Mouse (Mus musculus) embryonic facial prominence, embryonic 15.5 days (tissue): ENCODE data around the gene Pde10a. TPM values are rescaled to one million over a fixed set of nuclear protein-coding genes. Genes with fewer than 3 reads are reported as not detected.
A peak's percentile ranks its signal among the peaks of the same experiment; 100 is the strongest.

Experiments used
- ATAC-seq: fragments of 200-750 bp; cut with Nextera tagmentation; 2 replicates; pipeline ENCODE4 v1.8.0; 2017; ENCODE audit warnings: low read depth, moderate TSS enrichment; ENCODE audit not compliant: insufficient number of reproducible peaks, low FRiP score, low TSS enrichment
- H3K27ac ChIP-seq: fragments of 300-500 bp; sonication (generic); replicated peaks from 2 replicates; pipeline ENCODE4 v1.5.1; 2015; ENCODE audit warnings: mild to moderate bottlenecking, inconsistent platforms
- H3K27me3 ChIP-seq: fragments of 300-500 bp; sonication (generic); 2 replicates; pipeline ENCODE4 v1.6.1; 2015; ENCODE audit warnings: inconsistent platforms
- H3K36me3 ChIP-seq: fragments of 300-500 bp; sonication (generic); 2 replicates; pipeline ENCODE4 v1.6.1; 2015; ENCODE audit warnings: mild to moderate bottlenecking, inconsistent platforms
- H3K4me1 ChIP-seq: fragments of 300-500 bp; sonication (generic); 2 replicates; pipeline ENCODE4 v1.6.1; 2015; ENCODE audit warnings: inconsistent platforms
- H3K4me2 ChIP-seq: fragments of 300-500 bp; sonication (generic); replicated peaks from 2 replicates; pipeline ENCODE4 v1.6.1; 2015; ENCODE audit warnings: mild to moderate bottlenecking, inconsistent platforms
- H3K4me3 ChIP-seq: fragments of 300-500 bp; sonication (generic); replicated peaks from 2 replicates; pipeline ENCODE4 v1.5.1; 2015; ENCODE audit warnings: mild to moderate bottlenecking, inconsistent platforms
- H3K9ac ChIP-seq: fragments of 300-500 bp; sonication (generic); 2 replicates; pipeline ENCODE4 v1.6.1; 2015; ENCODE audit warnings: inconsistent platforms
- H3K9me3 ChIP-seq: fragments of 300-500 bp; sonication (generic); replicated peaks from 2 replicates; pipeline ENCODE4 v1.6.1; 2016; ENCODE audit warnings: inconsistent platforms
- WGBS: fragments of 180-500 bp; shearing (Covaris S2); methylation state at CpG from one replicate; pipeline ENCODE4 v1.1.7; 2015; 5-methylcytosine and 5-hydroxymethylcytosine counted together
- polyA plus RNA-seq: library from polyadenylated mRNA; unstranded; fragments of >200 nt; fragmentation: Nextera tagmentation; extraction: Ambion mirVana; gene quantifications from 2 replicates; pipeline ENCODE4 v1.2.1, GENCODE M21; 2015

Gene Pde10a
- polyA plus RNA-seq, 1 experiment from 2014 or later: 3.0 TPM

DNA sequence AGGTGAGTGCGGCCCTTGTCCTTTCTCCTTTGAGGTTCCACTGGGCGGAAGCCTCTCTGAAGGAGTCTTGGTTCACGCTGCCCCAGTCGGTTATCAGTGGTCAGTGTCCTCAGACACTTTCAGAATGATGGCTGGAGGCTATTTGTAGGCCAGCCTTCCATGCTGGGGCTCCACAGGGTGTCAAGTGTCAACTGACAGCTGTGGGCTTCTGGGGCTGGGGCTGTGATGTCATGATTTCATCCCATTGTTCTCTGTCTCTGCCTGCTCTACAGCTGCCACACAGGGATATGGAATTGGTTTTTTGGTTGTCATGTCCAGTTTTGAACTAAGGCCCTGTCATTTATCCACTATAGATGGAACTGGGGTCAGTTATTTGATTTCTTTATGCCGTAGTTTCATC lies 426.4 kb downstream of the Pde10a start:
- Histone ChIP-seq H3K4me1 (no peaks in the 10 kb centered on the region), H3K27me3 (no peaks in the 10 kb centered on the region), H3K9ac (no peak overlapping the region), H3K36me3 (no peaks in the 10 kb centered on the region), H3K4me3 (no peak overlapping the region), H3K4me2 (no peak overlapping the region), H3K9me3 (no peaks in the 10 kb centered on the region), H3K27ac (no peak overlapping the region)
- WGBS: 60% methylated on average over 5 of the region's 5 CpGs
- no peak for ATAC-seq

DNA sequence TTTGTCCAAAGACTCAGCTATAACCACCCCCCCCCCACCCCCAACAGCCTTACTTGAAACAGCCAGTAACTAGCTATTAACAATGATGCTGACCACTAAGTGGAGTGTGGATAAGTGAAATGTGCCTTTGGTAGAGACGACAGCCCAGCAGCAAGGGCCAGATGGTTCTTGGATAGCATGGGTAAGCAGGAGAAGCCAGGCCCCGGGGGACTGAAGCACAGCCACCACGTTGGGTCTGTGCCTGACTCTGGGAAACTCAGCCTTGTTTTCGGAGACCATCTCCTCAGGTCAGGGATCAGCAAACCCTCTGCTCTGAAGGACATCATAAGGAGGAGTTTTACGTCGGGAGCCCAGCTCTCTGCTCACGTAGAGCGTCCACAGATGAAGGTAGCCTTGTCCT lies 427.8 kb downstream of the Pde10a start:
- no peak overlapping the region for H3K9ac ChIP-seq
- no peaks in the 10 kb centered on the region for H3K4me1 ChIP-seq
- no peaks in the 10 kb centered on the region for H3K27me3 ChIP-seq
- no peak overlapping the region for H3K4me2 ChIP-seq
- no peak overlapping the region for H3K4me3 ChIP-seq
- H3K27ac ChIP-seq: no peak overlapping the region
- WGBS: 81% methylated on average over 8 of the region's 8 CpGs
- ATAC-seq: no peak
- H3K9me3 ChIP-seq: no peaks in the 10 kb centered on the region
- H3K36me3 ChIP-seq: no peaks in the 10 kb centered on the region

DNA sequence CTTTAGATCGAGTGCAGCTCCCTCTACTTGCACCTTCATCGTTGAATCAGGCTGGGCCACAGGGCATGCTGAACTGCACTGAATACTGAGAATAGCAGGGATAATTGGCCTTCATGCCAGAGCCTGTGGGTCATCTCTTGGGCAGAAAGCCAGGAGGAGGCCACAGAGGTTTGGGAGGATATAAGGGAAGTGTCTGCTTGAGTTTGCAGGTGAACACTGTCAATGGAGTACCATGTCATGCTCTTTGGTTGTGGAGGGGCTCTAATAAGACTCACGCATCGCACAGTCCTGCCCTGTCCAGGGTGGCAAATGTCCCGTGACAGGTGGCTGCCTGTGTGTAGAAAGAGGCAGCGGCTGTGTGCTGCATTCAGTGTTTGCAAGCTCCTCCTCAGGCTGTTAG lies 433.0 kb downstream of the Pde10a start:
- Histone ChIP-seq H3K36me3 (no peaks in the 10 kb centered on the region), H3K27ac (no peak overlapping the region), H3K9ac (no peak overlapping the region), H3K27me3 (no peaks in the 10 kb centered on the region), H3K9me3 (no peaks in the 10 kb centered on the region), H3K4me1 (no peaks in the 10 kb centered on the region), H3K4me3 (no peak overlapping the region), H3K4me2 (no peak overlapping the region)
- WGBS: 80% methylated on average over 6 of the region's 6 CpGs
- ATAC-seq: 0 out of 2 replicates have a peak, but pooled peaks have one; percentile 51

DNA sequence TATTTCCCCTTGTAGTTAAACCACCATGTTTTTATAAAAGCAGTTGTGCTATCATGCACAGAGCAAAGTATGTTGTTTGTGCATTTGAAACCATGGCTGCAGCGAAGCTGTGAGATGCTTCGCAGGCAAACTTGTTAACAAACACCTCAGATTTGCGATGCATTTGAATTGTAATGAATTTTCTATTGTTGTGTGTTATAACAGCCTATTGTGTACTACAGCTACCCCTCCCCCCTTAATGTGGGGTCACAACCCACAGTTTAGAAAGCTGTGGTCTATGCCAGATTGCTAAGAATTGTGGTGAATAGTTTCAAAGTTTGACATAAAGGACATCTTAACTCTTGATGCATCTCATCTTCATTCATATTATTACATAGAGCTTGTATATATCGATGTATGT lies 435.2 kb downstream of the Pde10a start:
- Histone ChIP-seq H3K9ac (no peak overlapping the region), H3K27ac (no peak overlapping the region), H3K4me3 (no peak overlapping the region), H3K4me1 (no peaks in the 10 kb centered on the region), H3K36me3 (no peaks in the 10 kb centered on the region), H3K27me3 (no peaks in the 10 kb centered on the region), H3K4me2 (no peak overlapping the region), H3K9me3 (no peaks in the 10 kb centered on the region)
- 93% methylated on average over 4 of the region's 4 CpGs for whole genome bisulfite sequencing
- no peak for ATAC-seq

DNA sequence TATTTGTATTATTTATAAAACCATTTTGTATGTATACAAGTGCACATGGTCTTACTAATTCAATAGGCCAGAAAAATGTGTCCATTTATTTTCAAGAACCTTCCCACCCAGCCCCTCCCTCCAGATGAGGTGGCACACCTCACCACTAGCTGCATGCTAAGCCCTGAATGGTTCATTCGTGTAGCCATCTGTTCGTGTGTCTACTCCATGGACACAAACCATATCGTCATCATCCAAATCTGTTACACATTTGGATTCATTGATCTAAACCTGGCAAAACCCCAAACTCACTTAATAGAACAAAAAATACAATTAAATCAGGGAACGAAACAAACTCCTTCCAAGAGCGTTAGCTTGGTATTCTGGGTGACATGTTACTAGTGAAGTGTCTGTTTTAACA lies 435.9 kb downstream of the Pde10a start:
- ATAC-seq: no peak
- no peak overlapping the region for H3K4me2 ChIP-seq
- no peak overlapping the region for H3K4me3 ChIP-seq
- no peaks in the 10 kb centered on the region for H3K9me3 ChIP-seq
- no peaks in the 10 kb centered on the region for H3K27me3 ChIP-seq
- no peak overlapping the region for H3K27ac ChIP-seq
- 64% methylated on average over 5 of the region's 5 CpGs for WGBS
- no peak overlapping the region for H3K9ac ChIP-seq
- no peaks in the 10 kb centered on the region for H3K36me3 ChIP-seq
- no peaks in the 10 kb centered on the region for H3K4me1 ChIP-seq

DNA sequence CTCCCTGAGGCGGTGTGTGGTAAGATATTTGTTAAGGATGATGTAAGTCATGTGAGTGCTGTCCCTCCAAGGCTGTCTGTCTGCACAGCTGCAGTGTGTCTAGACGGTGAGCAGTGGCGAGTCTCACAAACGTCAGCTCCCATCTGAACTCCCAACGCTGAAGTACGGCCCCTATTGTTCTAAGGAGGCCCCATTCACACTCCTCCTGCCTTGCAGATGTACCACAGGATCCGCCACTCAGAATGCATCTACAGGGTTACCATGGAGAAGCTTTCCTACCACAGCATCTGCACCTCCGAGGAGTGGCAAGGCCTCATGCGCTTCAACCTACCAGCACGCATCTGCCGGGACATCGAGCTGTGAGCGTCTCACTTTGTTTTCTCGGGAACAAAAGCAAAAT lies 436.5 kb downstream of the Pde10a start:
- H3K4me1 ChIP-seq: no peaks in the 10 kb centered on the region
- H3K9ac ChIP-seq: no peak overlapping the region
- H3K36me3 ChIP-seq: no peaks in the 10 kb centered on the region
- WGBS: 68% methylated on average over 14 of the region's 14 CpGs
- H3K27ac ChIP-seq: no peak overlapping the region
- no peaks in the 10 kb centered on the region for H3K9me3 ChIP-seq
- no peaks in the 10 kb centered on the region for H3K27me3 ChIP-seq
- no peak overlapping the region for H3K4me3 ChIP-seq
- ATAC-seq: no peak
- no peak overlapping the region for H3K4me2 ChIP-seq

DNA sequence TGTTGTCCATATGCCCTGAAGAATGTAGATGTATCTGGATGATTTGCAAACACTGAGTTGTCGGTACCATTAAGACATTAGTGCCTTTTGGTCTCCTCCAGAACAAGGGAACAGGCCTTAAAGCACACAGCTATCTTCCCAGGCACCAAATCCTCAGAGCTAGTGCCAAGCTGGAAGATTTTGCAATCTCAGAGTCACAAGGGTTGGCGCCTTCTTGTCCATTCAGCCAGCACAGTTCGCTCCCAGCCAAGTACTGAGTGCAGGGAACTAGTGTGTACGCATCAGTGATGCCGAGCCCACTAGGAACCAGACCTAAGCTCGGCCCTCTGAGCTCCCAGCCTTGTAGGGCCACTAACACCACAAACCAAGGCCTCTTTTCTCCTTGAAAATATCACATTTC lies 440.0 kb downstream of the Pde10a start:
- no peak overlapping the region for H3K4me3 ChIP-seq
- 91% methylated on average over 6 of the region's 6 CpGs for WGBS
- ATAC-seq: no peak

DNA sequence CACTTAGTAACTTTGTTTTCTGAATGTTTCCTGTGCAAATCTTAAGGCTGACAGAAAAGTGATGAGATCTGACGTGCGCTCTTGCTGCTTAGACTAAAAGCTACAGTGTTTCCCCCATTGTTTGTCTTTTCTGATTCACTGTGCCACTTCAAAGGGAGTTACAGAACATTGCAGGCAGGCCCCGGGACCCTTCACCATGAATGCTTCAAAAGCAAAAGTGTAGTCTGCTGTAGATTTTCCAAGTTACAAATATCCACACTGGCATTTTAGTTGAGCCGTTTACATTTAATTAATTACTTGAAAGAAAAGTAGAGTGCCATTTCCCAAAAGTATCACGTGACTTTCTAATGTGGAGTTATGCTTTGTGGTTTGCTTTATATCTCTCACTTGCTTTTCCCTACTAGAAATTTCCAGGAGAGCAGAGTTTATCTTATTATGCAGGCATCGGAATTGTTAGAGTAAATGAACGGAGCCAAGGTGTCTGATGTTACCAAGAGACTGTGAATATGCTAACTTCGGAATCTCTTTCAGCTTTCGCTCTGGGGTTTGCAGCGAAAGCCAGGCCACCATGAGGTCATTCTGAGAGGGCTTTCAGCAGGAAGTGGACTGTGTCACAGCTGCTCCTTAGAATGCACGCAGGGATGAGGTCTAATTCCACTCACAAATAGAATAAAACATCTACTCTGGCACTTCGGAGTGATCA lies 447.1 kb downstream of the Pde10a start:
- Histone ChIP-seq H3K4me1 (no peaks in the 10 kb centered on the region), H3K4me2 (no peak overlapping the region), H3K27me3 (no peaks in the 10 kb centered on the region), H3K9me3 (no peaks in the 10 kb centered on the region), H3K4me3 (no peak overlapping the region), H3K36me3 (0 out of 2 replicates have a peak, but pooled peaks cover 3% of the 10 kb centered on the region), H3K27ac (no peak overlapping the region), H3K9ac (no peak overlapping the region)
- no peak for ATAC-seq
- WGBS: 35% methylated on average over 12 of the region's 12 CpGs

More for the DNA sequence above, 440.0 kb downstream of the Pde10a start:
- Histone ChIP-seq H3K36me3 (0 out of 2 replicates have a peak, but pooled peaks cover 3% of the 10 kb centered on the region), H3K4me1 (no peaks in the 10 kb centered on the region), H3K9me3 (no peaks in the 10 kb centered on the region), H3K4me2 (no peak overlapping the region), H3K9ac (no peak overlapping the region), H3K27me3 (no peaks in the 10 kb centered on the region), H3K27ac (no peak overlapping the region)

DNA sequence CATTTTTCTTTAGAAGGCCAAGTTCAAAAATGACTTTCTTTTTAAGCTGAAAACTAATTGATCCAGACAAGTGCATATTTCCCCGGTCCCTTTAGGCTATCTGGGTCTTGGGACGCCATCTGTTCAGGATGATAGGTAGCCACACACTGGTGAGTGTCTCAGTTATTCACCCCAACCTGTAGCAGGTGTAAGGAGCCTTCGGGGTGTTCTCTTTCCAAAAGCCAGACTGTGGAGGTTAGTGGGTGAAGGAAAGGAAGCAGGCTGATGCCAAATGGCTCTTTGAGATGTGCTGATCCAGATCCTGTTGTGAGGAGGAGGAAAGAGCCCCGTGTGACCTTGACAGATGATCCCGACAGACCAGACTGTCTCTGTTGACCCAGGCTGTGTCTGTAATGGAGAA lies 448.2 kb downstream of the Pde10a start:
- no peak for ATAC-seq
- Histone ChIP-seq H3K27ac (no peak overlapping the region), H3K4me3 (no peak overlapping the region), H3K9me3 (no peaks in the 10 kb centered on the region), H3K4me1 (no peaks in the 10 kb centered on the region), H3K36me3 (0 out of 2 replicates have a peak, but pooled peaks cover 3% of the 10 kb centered on the region), H3K4me2 (no peak overlapping the region), H3K9ac (no peak overlapping the region), H3K27me3 (no peaks in the 10 kb centered on the region)
- 62% methylated on average over 5 of the region's 5 CpGs for WGBS

DNA sequence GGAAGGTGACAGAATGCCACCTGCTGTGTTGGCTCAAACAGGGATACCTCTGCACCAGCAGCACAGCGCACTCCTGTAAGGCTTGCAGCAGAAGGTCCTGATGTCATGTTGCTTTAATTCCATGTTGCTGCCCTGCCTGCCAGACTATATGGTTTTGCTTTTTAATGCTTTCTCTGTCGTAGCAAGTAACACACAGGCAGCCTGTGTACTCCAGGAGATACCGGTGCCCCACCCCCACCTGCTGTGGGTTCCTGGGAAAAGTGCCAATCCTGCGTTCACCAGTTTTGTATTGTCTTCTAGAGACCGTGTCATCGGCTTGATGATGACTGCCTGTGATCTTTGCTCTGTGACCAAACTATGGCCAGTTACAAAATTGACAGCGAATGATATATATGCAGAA lies 449.3 kb downstream of the Pde10a start:
- no peak overlapping the region for H3K4me3 ChIP-seq
- H3K9me3 ChIP-seq: no peaks in the 10 kb centered on the region
- H3K27ac ChIP-seq: no peak overlapping the region
- no peak overlapping the region for H3K4me2 ChIP-seq
- no peaks in the 10 kb centered on the region for H3K4me1 ChIP-seq
- WGBS: 52% methylated on average over 7 of the region's 7 CpGs
- ATAC-seq: no peak
- H3K36me3 ChIP-seq: no peaks in the 10 kb centered on the region
- H3K9ac ChIP-seq: no peak overlapping the region
- H3K27me3 ChIP-seq: no peaks in the 10 kb centered on the region

DNA sequence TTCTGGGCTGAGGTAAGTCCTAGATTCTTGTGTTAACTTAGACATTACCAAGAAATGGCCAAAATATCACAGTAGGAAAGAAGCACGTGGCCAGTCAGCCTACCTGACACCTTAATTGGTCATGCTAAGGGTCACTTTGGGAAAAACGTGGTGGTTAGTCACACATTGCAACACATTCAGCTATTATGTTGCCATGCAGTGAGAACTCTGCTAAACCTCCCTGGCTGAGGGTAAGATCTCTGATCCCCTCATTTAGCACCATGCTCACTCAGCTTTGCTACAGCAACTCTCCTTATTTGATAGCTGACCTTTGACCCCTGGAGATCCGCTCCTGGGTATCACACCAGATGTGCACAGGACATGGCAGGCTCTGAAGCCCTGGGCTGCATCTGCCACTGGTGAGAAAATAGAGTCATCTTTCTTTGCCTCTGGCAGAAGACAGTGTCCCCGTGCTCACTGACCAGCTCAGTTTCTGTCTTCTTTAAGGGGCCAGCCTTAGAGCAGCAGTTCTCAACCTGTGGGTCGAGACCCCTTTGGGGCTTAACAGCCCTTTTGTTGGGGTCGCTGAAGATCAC lies 449.7 kb downstream of the Pde10a start:
- no peak overlapping the region for H3K9ac ChIP-seq
- no peaks in the 10 kb centered on the region for H3K9me3 ChIP-seq
- 38% methylated on average over 6 of the region's 6 CpGs for WGBS
- H3K4me3 ChIP-seq: no peak overlapping the region
- no peak overlapping the region for H3K4me2 ChIP-seq
- H3K4me1 ChIP-seq: no peaks in the 10 kb centered on the region
- H3K36me3 ChIP-seq: no peaks in the 10 kb centered on the region
- H3K27me3 ChIP-seq: no peaks in the 10 kb centered on the region
- no peak overlapping the region for H3K27ac ChIP-seq
- ATAC-seq: no peak

DNA sequence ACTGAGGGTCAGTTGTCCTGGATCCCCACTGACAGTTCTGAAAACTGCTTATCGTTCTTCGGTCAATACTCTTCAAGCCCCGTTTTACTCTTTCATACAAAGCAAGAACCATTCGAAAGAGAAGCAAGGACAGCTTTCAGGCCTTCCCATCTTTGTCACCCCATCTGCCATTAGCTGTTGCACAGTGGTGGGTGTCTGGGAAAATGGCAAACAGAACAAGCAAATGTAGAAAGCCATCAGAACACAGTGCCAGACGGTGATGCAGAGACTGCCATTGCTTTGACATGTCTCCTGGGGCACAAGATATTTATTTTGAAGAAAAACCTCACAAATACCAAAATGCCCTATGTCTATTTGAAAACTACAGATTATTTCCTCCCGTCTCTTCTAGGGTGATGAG lies 451.6 kb downstream of the Pde10a start:
- WGBS: 86% methylated on average over 6 of the region's 6 CpGs
- Histone ChIP-seq H3K9me3 (no peaks in the 10 kb centered on the region), H3K9ac (no peak overlapping the region), H3K27me3 (no peaks in the 10 kb centered on the region), H3K27ac (no peak overlapping the region), H3K4me2 (no peak overlapping the region), H3K4me1 (no peaks in the 10 kb centered on the region), H3K4me3 (no peak overlapping the region), H3K36me3 (no peaks in the 10 kb centered on the region)
- ATAC-seq: no peak
